Mouse (Mus musculus) liver, embryonic 12.5 days (tissue): ENCODE results near the gene Ncbp3. TPM values are rescaled to one million over a fixed set of nuclear protein-coding genes. Genes with fewer than 3 reads are reported as not detected.

Source experiments
- ATAC-seq: fragments of 200-750 bp; cut with Nextera tagmentation; 2 replicates; pipeline ENCODE4 v1.8.0; 2017; ENCODE audit warnings: moderate number of reproducible peaks, mild to moderate bottlenecking, moderate library complexity
- H3K27ac ChIP-seq: fragments of 300-500 bp; sonication (generic); 2 replicates; pipeline ENCODE4 v1.5.1; 2016; ENCODE audit warnings: mild to moderate bottlenecking
- H3K27me3 ChIP-seq: fragments of 300-500 bp; sonication (generic); replicated peaks from 2 replicates; pipeline ENCODE4 v1.6.1; 2016; ENCODE audit warnings: mild to moderate bottlenecking, moderate library complexity
- H3K36me3 ChIP-seq: fragments of 300-500 bp; sonication (generic); 2 replicates; pipeline ENCODE4 v1.6.1; 2016; ENCODE audit warnings: mild to moderate bottlenecking, moderate library complexity
- H3K4me1 ChIP-seq: fragments of 300-500 bp; sonication (generic); 2 replicates; pipeline ENCODE4 v1.6.1; 2016
- H3K4me2 ChIP-seq: fragments of 300-500 bp; sonication (generic); 2 replicates; pipeline ENCODE4 v1.6.1; 2016; ENCODE audit warnings: mild to moderate bottlenecking, moderate library complexity
- H3K4me3 ChIP-seq: fragments of 300-500 bp; sonication (generic); 2 replicates; pipeline ENCODE4 v1.5.1; 2016; ENCODE audit warnings: mild to moderate bottlenecking, moderate library complexity
- H3K9ac ChIP-seq: fragments of 300-500 bp; sonication (generic); 2 replicates; pipeline ENCODE4 v1.6.1; 2016; ENCODE audit warnings: mild to moderate bottlenecking, moderate library complexity
- H3K9me3 ChIP-seq: fragments of 300-500 bp; sonication (generic); replicated peaks from 2 replicates; pipeline ENCODE4 v1.6.1; 2016; ENCODE audit warnings: mild to moderate bottlenecking, moderate library complexity
- WGBS: fragments of 180-500 bp; shearing (Covaris S2); methylation state at CpG from one replicate; pipeline ENCODE4 v1.1.7; 2016; ENCODE audit not compliant: insufficient replicate concordance; 5-methylcytosine and 5-hydroxymethylcytosine counted together
- polyA plus RNA-seq: library from polyadenylated mRNA; unstranded; fragments of >200 nt; fragmentation: Nextera tagmentation; extraction: Ambion mirVana; gene quantifications from 2 replicates; pipeline ENCODE4 v1.2.1, GENCODE M21; 2016

The Ncbp3 gene
- polyA plus RNA-seq, 1 experiment from 2014 or later, result 7.9 TPM

DNA sequence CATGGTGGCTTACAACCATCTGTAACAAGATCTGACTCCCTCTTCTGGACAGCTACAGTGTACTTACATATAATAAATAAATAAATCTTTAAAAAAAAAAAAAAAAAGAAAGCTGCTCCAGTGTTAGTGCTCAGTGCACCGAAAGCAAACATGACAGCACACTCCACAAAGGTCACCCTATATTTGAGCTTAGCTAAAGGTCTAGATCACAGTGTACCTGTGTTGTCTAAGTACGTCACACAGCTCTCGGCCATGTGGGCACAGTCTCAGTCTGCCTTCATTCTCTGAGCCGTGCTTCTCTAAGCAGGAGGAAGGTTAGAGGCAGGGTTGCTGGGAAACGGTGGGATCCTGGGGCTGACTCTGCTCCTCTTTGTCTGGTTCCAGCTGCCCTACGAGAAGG is 78.9 kb downstream of the Ncbp3 start:
- no peak for ATAC-seq
- Histone ChIP-seq H3K4me3 (no peak overlapping the region), H3K4me1 (peaks cover 5% of the 10 kb centered on the region; the same call in 1 of the 2 replicates), H3K4me2 (no peak overlapping the region), H3K9ac (no peak overlapping the region), H3K27ac (no peak overlapping the region), H3K9me3 (no peaks in the 10 kb centered on the region), H3K36me3 (peaks cover 29% of the 10 kb centered on the region), H3K27me3 (no peaks in the 10 kb centered on the region)
- WGBS, result 80% methylated on average over 6 of the region's 6 CpGs

DNA sequence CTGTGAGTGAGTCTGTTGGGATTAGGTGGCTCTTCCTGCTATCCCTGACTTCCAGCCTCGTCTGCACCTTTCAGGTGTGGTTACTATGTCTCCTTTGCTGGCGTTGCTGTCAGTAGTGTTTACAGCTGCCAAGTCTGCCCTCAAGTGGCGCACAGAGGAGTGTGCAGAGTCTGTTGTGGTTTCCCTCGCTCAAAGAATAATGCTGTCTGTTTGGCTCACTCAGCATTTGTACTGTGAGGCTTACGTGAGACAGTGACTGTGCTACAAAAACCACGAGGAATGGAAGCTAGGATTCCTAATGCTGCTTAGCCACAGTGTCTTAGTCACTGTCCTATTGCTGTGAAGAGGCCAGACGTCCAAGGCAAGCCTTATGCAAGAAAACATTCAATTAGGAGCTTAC is 83.4 kb downstream of the Ncbp3 start:
- H3K27me3 ChIP-seq, result no peaks in the 10 kb centered on the region
- 64% methylated on average over 7 of the region's 7 CpGs for WGBS
- ATAC-seq, result no peak

GRCm38 (mm10) chr11:73132999-73133398 is 85.4 kb downstream of the Ncbp3 start:
- H3K27ac ChIP-seq, result no peak overlapping the region
- ATAC-seq, result no peak
- H3K4me1 ChIP-seq, result peaks cover 56% of the 10 kb centered on the region
- peaks cover 54% of the 10 kb centered on the region for H3K36me3 ChIP-seq
- H3K9ac ChIP-seq, result no peak overlapping the region
- 60% methylated on average over 6 of the region's 6 CpGs for WGBS
- peak overlapping the region; percentile 85; the same call in 1 of the 2 replicates for H3K4me2 ChIP-seq
- no peaks in the 10 kb centered on the region for H3K9me3 ChIP-seq
- H3K27me3 ChIP-seq, result no peaks in the 10 kb centered on the region
- no peak overlapping the region for H3K4me3 ChIP-seq

More for the DNA sequence above, 83.4 kb downstream of the Ncbp3 start:
- Histone ChIP-seq H3K4me1 (peaks cover 42% of the 10 kb centered on the region), H3K9me3 (no peaks in the 10 kb centered on the region), H3K27ac (no peak overlapping the region), H3K4me3 (no peak overlapping the region), H3K4me2 (no peak overlapping the region), H3K9ac (no peak overlapping the region), H3K36me3 (peaks cover 55% of the 10 kb centered on the region)

- no peak for ATAC-seq
Observed at GRCm38 (mm10) chr11:73134222-73134621, 86.6 kb downstream of the Ncbp3 start.

GRCm38 (mm10) chr11:73136587-73136986 is 89.0 kb downstream of the Ncbp3 start:
- peak overlapping the region; percentile 85 for H3K4me2 ChIP-seq
- peak overlapping the region; percentile 97 for H3K9ac ChIP-seq
- H3K9me3 ChIP-seq, result no peaks in the 10 kb centered on the region
- no peaks in the 10 kb centered on the region; the same call in 1 of the 2 replicates for H3K27me3 ChIP-seq
- ATAC-seq, result no peak
- peaks cover 44% of the 10 kb centered on the region for H3K36me3 ChIP-seq
- H3K4me3 ChIP-seq, result peak overlapping the region; percentile 98
- peaks cover 55% of the 10 kb centered on the region for H3K4me1 ChIP-seq
- WGBS, result 40% methylated on average over 6 of the region's 6 CpGs
- H3K27ac ChIP-seq, result no peak overlapping the region

More at GRCm38 (mm10) chr11:73134222-73134621, 86.6 kb downstream of the Ncbp3 start:
- no peaks in the 10 kb centered on the region for H3K27me3 ChIP-seq
- WGBS, result 85% methylated on average over 5 of the region's 5 CpGs
- H3K4me1 ChIP-seq, result peaks cover 61% of the 10 kb centered on the region
- peak overlapping the region; percentile 98; the same call in 1 of the 2 replicates for H3K4me3 ChIP-seq
- H3K36me3 ChIP-seq, result peaks cover 54% of the 10 kb centered on the region
- no peaks in the 10 kb centered on the region for H3K9me3 ChIP-seq
- H3K9ac ChIP-seq, result peak overlapping the region; percentile 97
- H3K4me2 ChIP-seq, result peak overlapping the region; percentile 85
- no peak overlapping the region for H3K27ac ChIP-seq

- peak overlapping the region; percentile 85 for H3K4me2 ChIP-seq
- peak overlapping the region; percentile 98 for H3K4me3 ChIP-seq
- no peak; the same call in 1 of the 2 replicates for ATAC-seq
- peaks cover 53% of the 10 kb centered on the region for H3K4me1 ChIP-seq
- WGBS, result 12% methylated on average over 11 of the region's 11 CpGs
- H3K36me3 ChIP-seq, result peaks cover 41% of the 10 kb centered on the region
- H3K9ac ChIP-seq, result peak overlapping the region; percentile 97
- no peaks in the 10 kb centered on the region for H3K9me3 ChIP-seq
- H3K27ac ChIP-seq, result peak overlapping the region; percentile 77
- no peaks in the 10 kb centered on the region; the same call in 1 of the 2 replicates for H3K27me3 ChIP-seq
Observed at GRCm38 (mm10) chr11:73137116-73137515, 89.5 kb downstream of the Ncbp3 start.

DNA sequence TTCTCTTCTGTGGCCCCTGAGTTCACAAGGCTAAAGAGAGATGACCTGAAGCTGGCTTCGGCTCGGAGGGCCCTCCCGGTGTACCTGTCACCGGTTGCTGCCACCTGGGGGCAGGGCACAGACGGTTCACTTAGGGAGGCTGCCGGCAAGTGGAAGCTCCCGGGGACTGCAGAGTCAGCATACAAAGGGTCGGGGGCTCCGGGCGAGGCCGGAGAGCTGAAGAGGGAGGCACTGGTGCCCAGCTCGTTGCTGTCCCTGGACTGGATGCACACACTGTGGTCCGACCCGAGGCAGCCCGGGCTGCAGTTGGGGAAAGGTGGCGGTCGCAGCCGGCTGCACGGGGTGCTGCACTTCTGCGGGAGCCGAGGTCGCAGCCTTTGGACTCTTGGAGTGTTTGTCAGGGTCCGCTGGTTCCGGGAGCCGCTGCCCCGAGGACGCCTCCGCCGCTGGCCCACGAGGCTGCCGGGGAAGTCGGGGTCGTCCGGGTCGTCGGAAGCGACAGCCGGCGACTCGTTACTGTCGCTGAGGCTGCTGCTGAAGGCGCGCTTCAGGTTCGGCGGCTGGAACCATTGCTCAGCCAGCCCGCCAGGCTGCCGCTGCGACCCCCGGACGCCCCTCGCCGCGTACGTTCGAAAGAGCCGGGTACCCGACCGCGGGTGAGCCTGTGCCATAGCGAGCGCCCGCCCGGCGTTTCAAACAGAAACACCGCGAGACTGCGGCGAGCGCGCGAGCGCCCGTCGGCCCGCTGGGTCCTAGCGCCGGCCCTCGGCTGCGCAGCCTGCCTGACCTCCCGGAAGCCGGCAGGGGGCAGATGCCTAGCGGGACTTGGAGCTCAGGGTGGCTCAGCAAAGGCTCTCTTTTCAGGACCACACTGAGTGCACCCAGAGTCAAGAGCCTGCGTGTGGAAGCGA is 90.3 kb downstream of the Ncbp3 start, which contains the start of gene Haspin:
Gene Haspin (minus strand): TSS at position 704 of the 911 bp plus-strand sequence.
- peak within 1 kb of the TSS; percentile 85 for H3K4me2 ChIP-seq
- H3K27me3 ChIP-seq, result no peaks in the 10 kb centered on the region; the same call in 1 of the 2 replicates
- peak within 1 kb of the TSS; percentile 97 for H3K9ac ChIP-seq
- under 1% methylated on average over 84 of the region's 84 CpGs for WGBS
- H3K27ac ChIP-seq, result peak within 1 kb of the TSS; percentile 77
- ATAC-seq, result peak; percentile 88
- H3K36me3 ChIP-seq, result peaks cover 33% of the 10 kb centered on the region
- peaks cover 50% of the 10 kb centered on the region for H3K4me1 ChIP-seq
- H3K9me3 ChIP-seq, result no peaks in the 10 kb centered on the region
- peak within 1 kb of the TSS; percentile 98 for H3K4me3 ChIP-seq

Other genes with a start within 250 kb of the Ncbp3 start
- gene Atp2a3, start 86.6 kb upstream of the Ncbp3 start, polyA plus RNA-seq, result 17.5 and 18.9 TPM in 2 replicates
- gene P2rx1, start 48.7 kb upstream of the Ncbp3 start, polyA plus RNA-seq, result 12.7 and 15.0 TPM in 2 replicates
- 1.8 and 1.9 TPM in 2 replicates for gene Camkk1, start 28.8 kb upstream of the Ncbp3 start, polyA plus RNA-seq
- 0.14 and 0.19 TPM in 2 replicates for gene Itgae, start 42.8 kb downstream of the Ncbp3 start, polyA plus RNA-seq
- 18.4 and 18.5 TPM in 2 replicates for gene Haspin, start 90.5 kb downstream of the Ncbp3 start, polyA plus RNA-seq
- 0.32 and 0.54 TPM in 2 replicates for gene P2rx5, start 112.6 kb downstream of the Ncbp3 start, polyA plus RNA-seq
- 108 and 110 TPM in 2 replicates for gene Emc6, start 129.3 kb downstream of the Ncbp3 start, polyA plus RNA-seq
- 44.2 and 44.5 TPM in 2 replicates for gene Tax1bp3, start 129.3 kb downstream of the Ncbp3 start, polyA plus RNA-seq
- 7.5 and 8.2 TPM in 2 replicates for gene Ctns, start 151.3 kb downstream of the Ncbp3 start, polyA plus RNA-seq
- gene Shpk, start 151.7 kb downstream of the Ncbp3 start, polyA plus RNA-seq, result 2.1 and 2.3 TPM in 2 replicates
- gene Trpv1, start 186.5 kb downstream of the Ncbp3 start, polyA plus RNA-seq, result not detected in 2 replicates
- not detected in 2 replicates for gene Trpv3, start 219.6 kb downstream of the Ncbp3 start, polyA plus RNA-seq